Mouse (Mus musculus) CH12.LX (cell line): ENCODE data around the gene Dnah3. TPM values are rescaled to one million over a fixed set of nuclear protein-coding genes. Genes with fewer than 3 reads are reported as not detected.

Source experiments
- DNase-seq: peaks from one replicate; pipeline ENCODE4 v3.0.0-alpha.2; 2013; ENCODE audit errors: extremely low read depth
- H3K27ac ChIP-seq: 2 replicates; pipeline ENCODE4 v1.5.1; 2012; ENCODE audit warnings: low read depth, mild to moderate bottlenecking, control low read depth, moderate library complexity; ENCODE audit not compliant: insufficient read depth
- H3K27me3 ChIP-seq: replicated peaks from 2 replicates; pipeline ENCODE3; 2012; ENCODE audit warnings: inconsistent platforms
- H3K36me3 ChIP-seq, 2 experiments: replicated peaks in 1 of 2; 2 replicates each; pipeline versions ENCODE3 to v1.6.1; 2012; ENCODE audit warnings: inconsistent platforms in 1 of 2, low read length in 1 of 2, mild to moderate bottlenecking in 1 of 2, mixed read lengths in 1 of 2, moderate library complexity in 1 of 2; ENCODE audit not compliant: control insufficient read depth in 1 of 2, insufficient read depth in 1 of 2
- H3K4me1 ChIP-seq, 2 experiments: 2 replicates each; pipeline ENCODE4 v1.6.1; 2012; ENCODE audit warnings: inconsistent platforms in 1 of 2, moderate library complexity in 1 of 2; ENCODE audit not compliant: insufficient read depth in 2 of 2, control insufficient read depth in 1 of 2
- H3K4me2 ChIP-seq: 2 replicates; pipeline ENCODE4 v1.6.1; 2012; ENCODE audit warnings: low read depth, mild to moderate bottlenecking, control low read depth; ENCODE audit not compliant: poor library complexity, insufficient read depth, severe bottlenecking
- H3K4me3 ChIP-seq, 3 experiments: fragments of 150-350 bp in 1 of 3; sonication (generic) in 1 of 3; replicated peaks in 1 of 3; 2 replicates each; pipeline versions ENCODE3 to v1.5.1; 2011 to 2012; ENCODE audit warnings: low read depth in 2 of 3, low read length in 2 of 3, mild to moderate bottlenecking in 2 of 3, moderate library complexity in 2 of 3, control low read depth in 1 of 3, improper control_type of control experiment in 1 of 3, inconsistent platforms in 1 of 3, mixed read lengths in 1 of 3; ENCODE audit not compliant: poor library complexity in 1 of 3
- H3K79me2 ChIP-seq: replicated peaks from 2 replicates; pipeline ENCODE4 v1.6.1; 2012; ENCODE audit warnings: mild to moderate bottlenecking, moderate library complexity; ENCODE audit not compliant: control insufficient read depth, poor library complexity, insufficient read depth, severe bottlenecking; ENCODE audit errors: extremely low read depth
- H3K9ac ChIP-seq: 2 replicates; pipeline ENCODE4 v1.6.1; 2012; ENCODE audit warnings: low read depth, mild to moderate bottlenecking, control low read depth, moderate library complexity; ENCODE audit not compliant: insufficient read depth
- H3K9me3 ChIP-seq: replicated peaks from 2 replicates; pipeline ENCODE3; 2012; ENCODE audit warnings: low read length, inconsistent platforms, mixed read lengths
- BHLHE40 ChIP-seq: IDR thresholded peaks from 2 replicates; pipeline ENCODE4 v1.6.1; 2011; ENCODE audit warnings: mild to moderate bottlenecking, low read depth, low read length, improper control_type of control experiment
- CTCF ChIP-seq, 2 experiments: IDR thresholded peaks in 1 of 2; conservative IDR thresholded peaks in 1 of 2; 2 replicates each; pipeline ENCODE4 v1.5.1; 2011 to 2012; ENCODE audit warnings: low read depth in 2 of 2, low read length in 2 of 2, improper control_type of control experiment in 1 of 2, inconsistent platforms in 1 of 2, mild to moderate bottlenecking in 1 of 2, moderate library complexity in 1 of 2
- E2F4 ChIP-seq: IDR thresholded peaks from 2 replicates; pipeline ENCODE4 v1.6.1; 2011; ENCODE audit warnings: low read depth, low read length, improper control_type of control experiment; ENCODE audit not compliant: insufficient replicate concordance
- ELF1 ChIP-seq: IDR thresholded peaks from 2 replicates; pipeline ENCODE4 v1.6.1; 2014; ENCODE audit warnings: low read depth, mild to moderate bottlenecking, inconsistent platforms, low read length, improper control_type of control experiment
- EP300 ChIP-seq: IDR thresholded peaks from 2 replicates; pipeline ENCODE4 v1.6.1; 2011; ENCODE audit warnings: low read length, improper control_type of control experiment
- ETS1 ChIP-seq: conservative IDR thresholded peaks from 2 replicates; pipeline ENCODE4 v1.6.1; 2012; ENCODE audit warnings: low read depth, mild to moderate bottlenecking, inconsistent platforms, low read length, improper control_type of control experiment, moderate library complexity
- GABPA ChIP-seq: IDR thresholded peaks from 2 replicates; pipeline ENCODE4 v1.6.1; 2012; ENCODE audit warnings: low read depth, low read length, improper control_type of control experiment, inconsistent platforms; ENCODE audit not compliant: insufficient replicate concordance
- JUN ChIP-seq: IDR thresholded peaks from 2 replicates; pipeline ENCODE4 v1.6.1; 2011; ENCODE audit warnings: low read depth, mild to moderate bottlenecking, low read length, improper control_type of control experiment, moderate library complexity; ENCODE audit not compliant: insufficient read depth
- JUND ChIP-seq: conservative IDR thresholded peaks from 2 replicates; pipeline ENCODE4 v1.6.1; 2011; ENCODE audit warnings: low read depth, low read length, improper control_type of control experiment
- MAFK ChIP-seq: IDR thresholded peaks from 2 replicates; pipeline ENCODE4 v1.6.1; 2011; ENCODE audit warnings: low read length, improper control_type of control experiment; ENCODE audit not compliant: insufficient replicate concordance
- MAX ChIP-seq: IDR thresholded peaks from 2 replicates; pipeline ENCODE4 v1.6.1; 2011; ENCODE audit warnings: low read length, improper control_type of control experiment
- MEF2A ChIP-seq: IDR thresholded peaks from 2 replicates; pipeline ENCODE4 v1.6.1; 2014; ENCODE audit warnings: low read depth, mild to moderate bottlenecking, inconsistent platforms, low read length, improper control_type of control experiment, borderline replicate concordance
- MYC ChIP-seq: IDR thresholded peaks from 2 replicates; pipeline ENCODE4 v1.6.1; 2011; ENCODE audit warnings: low read depth, mild to moderate bottlenecking, improper control_type of control experiment, low read length
- NRF1 ChIP-seq: IDR thresholded peaks from 2 replicates; pipeline ENCODE4 v1.6.1; 2014; ENCODE audit warnings: low read depth, mild to moderate bottlenecking, inconsistent platforms, low read length, improper control_type of control experiment, moderate library complexity
- PAX5 ChIP-seq: IDR thresholded peaks from 2 replicates; pipeline ENCODE4 v1.6.1; 2012; ENCODE audit warnings: low read length, inconsistent platforms, mixed read lengths
- POLR2A ChIP-seq: IDR thresholded peaks from 2 replicates; pipeline ENCODE4 v1.6.1; 2011; ENCODE audit warnings: low read depth, mild to moderate bottlenecking, improper control_type of control experiment, low read length
- RAD21 ChIP-seq: IDR thresholded peaks from 2 replicates; pipeline ENCODE4 v1.6.1; 2011; ENCODE audit warnings: low read depth, mild to moderate bottlenecking, low read length, improper control_type of control experiment, moderate library complexity
- SMC3 ChIP-seq: IDR thresholded peaks from 2 replicates; pipeline ENCODE4 v1.6.1; 2011; ENCODE audit warnings: low read depth, low read length, improper control_type of control experiment
- TBP ChIP-seq: conservative IDR thresholded peaks from 2 replicates; pipeline ENCODE4 v1.6.1; 2011; ENCODE audit warnings: low read depth, low read length, improper control_type of control experiment
- TCF12 ChIP-seq: IDR thresholded peaks from 2 replicates; pipeline ENCODE4 v1.6.1; 2014; ENCODE audit warnings: low read depth, mild to moderate bottlenecking, inconsistent platforms, low read length, improper control_type of control experiment
- UBTF ChIP-seq: IDR thresholded peaks from 2 replicates; pipeline ENCODE4 v1.6.1; 2012; ENCODE audit warnings: low read depth, mild to moderate bottlenecking, inconsistent platforms, low read length, improper control_type of control experiment, moderate library complexity
- USF1 ChIP-seq: IDR thresholded peaks from 2 replicates; pipeline ENCODE4 v1.6.1; 2014; ENCODE audit warnings: low read depth, mild to moderate bottlenecking, inconsistent platforms, low read length, improper control_type of control experiment
- USF2 ChIP-seq: conservative IDR thresholded peaks from 2 replicates; pipeline ENCODE4 v1.6.1; 2011; ENCODE audit warnings: low read depth, low read length, improper control_type of control experiment
- ZMIZ1 ChIP-seq: IDR thresholded peaks from 2 replicates; pipeline ENCODE4 v1.6.1; 2012; ENCODE audit warnings: low read depth, mild to moderate bottlenecking, inconsistent platforms, low read length, improper control_type of control experiment
- ZNF384 ChIP-seq: IDR thresholded peaks from 2 replicates; pipeline ENCODE4 v1.6.1; 2012; ENCODE audit warnings: low read depth, low read length, improper control_type of control experiment, inconsistent platforms
- dilution Hi-C: fragments of 300-500 bp; cut with MboI; formaldehyde crosslinking; loops from 2 replicates; pipeline ENCODE4 v1.14.3; 2020; ENCODE audit warnings: low sequenced_read_pairs; ENCODE audit not compliant: extremely low pct_unique_long_range_greater_than_20kb, extremely low pct_ligation_motif_present
- in situ Hi-C: fragments of 300-500 bp; cut with MboI; formaldehyde crosslinking; loops from 3 replicates; pipeline ENCODE4 v1.14.3; 2019; ENCODE audit warnings: low sequenced_read_pairs, low pct_ligation_motif_present, low pct_unique_long_range_greater_than_20kb, mixed read lengths
- polyA plus RNA-seq: library from polyadenylated mRNA; unstranded; fragments of >175 nt; gene quantifications from 2 replicates; pipeline ENCODE4 v1.2.1, GENCODE M21; 2012; ENCODE audit warnings: low read depth; ENCODE audit not compliant: insufficient read length
- total RNA-seq, 2 experiments: library from RNA; depleted of rRNA; stranded (reverse); fragments of 300-350 nt in 1 of 2; fragments of >200 nt in 1 of 2; gene quantifications; 2 replicates each; pipeline ENCODE4 v1.2.3; 2012 to 2014

The Dnah3 gene
- total and polyA plus RNA-seq, 3 experiments: not detected

GRCm38 (mm10) chr7:120028669-120029068 lies 66.4 kb downstream of the Dnah3 start:
- no peak for DNase-seq
- no peak overlapping the region for H3K27ac ChIP-seq
- no peaks in the 10 kb centered on the region for H3K9me3 ChIP-seq
- no peaks in the 10 kb centered on the region for H3K27me3 ChIP-seq
- H3K4me2 ChIP-seq: no peak overlapping the region
- TF ChIP-seq JUND: no peak
- H3K79me2 ChIP-seq: no peaks in the 10 kb centered on the region
- H3K36me3 ChIP-seq: no peaks in the 10 kb centered on the region
- in situ Hi-C loops (no loop called here), dilution Hi-C loops (no loop called here)
- H3K4me1 ChIP-seq: no peaks in the 10 kb centered on the region
- no peak overlapping the region for H3K9ac ChIP-seq
- no peak overlapping the region for H3K4me3 ChIP-seq

- in situ Hi-C loops (no loop called here), dilution Hi-C loops (no loop called here)
- no peak for DNase-seq
These were observed 98.0 kb downstream of the Dnah3 start for GRCm38 (mm10) chr7:119997066-119997465.

GRCm38 (mm10) chr7:119985279-119985912 lies 109.7 kb downstream of the Dnah3 start:
- H3K79me2 ChIP-seq: no peaks in the 10 kb centered on the region
- H3K4me1 ChIP-seq: peaks cover 0 to 2% of the 10 kb centered on the region in 2 experiments; a peak in 1 of 4 replicates
- dilution Hi-C loops (no loop called here), in situ Hi-C loops (no loop called here)
- H3K9me3 ChIP-seq: peaks cover 5% of the 10 kb centered on the region
- DNase-seq: no peak
- H3K9ac ChIP-seq: no peak overlapping the region
- no peak overlapping the region for H3K4me3 ChIP-seq
- no peak for TF ChIP-seq JUND
- TF ChIP-seq PAX5: no peak
- TF ChIP-seq MEF2A: no peak
- TF ChIP-seq USF1: no peak
- no peak for TF ChIP-seq NRF1
- TF ChIP-seq TBP: no peak
- no peak for TF ChIP-seq SMC3
- no peak for TF ChIP-seq CTCF (conservative IDR thresholded peaks at IDR 0.05 in 1 of 2, IDR thresholded peaks at IDR 0.05 in 1 of 2; ENCODE audit: low read depth in 2 of 2, low read length in 2 of 2)
- no peak for TF ChIP-seq JUN
- TF ChIP-seq MAX: no peak
- no peak for TF ChIP-seq E2F4
- TF ChIP-seq GABPA: no peak
- no peak for TF ChIP-seq BHLHE40
- TF ChIP-seq ZNF384: no peak
- TF ChIP-seq UBTF: no peak
- no peak for TF ChIP-seq EP300
- TF ChIP-seq USF2: no peak
- TF ChIP-seq ETS1: no peak
- no peak overlapping the region for H3K27ac ChIP-seq
- H3K4me2 ChIP-seq: no peak overlapping the region
- H3K27me3 ChIP-seq: no peaks in the 10 kb centered on the region
- no peaks in the 10 kb centered on the region for H3K36me3 ChIP-seq

More at GRCm38 (mm10) chr7:119997066-119997465, 98.0 kb downstream of the Dnah3 start:
- Histone ChIP-seq H3K4me2 (no peak overlapping the region), H3K79me2 (no peaks in the 10 kb centered on the region), H3K4me3 (no peak overlapping the region), H3K36me3 (no peaks in the 10 kb centered on the region), H3K4me1 (no peaks in the 10 kb centered on the region), H3K27ac (no peak overlapping the region), H3K9ac (no peak overlapping the region)
- TF ChIP-seq USF1: no peak
- no peak for TF ChIP-seq JUN
- TF ChIP-seq TCF12: no peak
- no peak for TF ChIP-seq MYC
- TF ChIP-seq UBTF: no peak
- no peak for TF ChIP-seq ELF1
- no peak for TF ChIP-seq BHLHE40
- TF ChIP-seq CTCF (conservative IDR thresholded peaks at IDR 0.05 in 1 of 2, IDR thresholded peaks at IDR 0.05 in 1 of 2; ENCODE audit: low read depth in 2 of 2, low read length in 2 of 2): no peak
- no peak for TF ChIP-seq E2F4
- TF ChIP-seq ZMIZ1: no peak
- TF ChIP-seq GABPA: no peak
- TF ChIP-seq RAD21: no peak
- no peak for TF ChIP-seq MAFK
- no peak for TF ChIP-seq POLR2A
- TF ChIP-seq, all 38 proteins: peak for 0
- no peaks in the 10 kb centered on the region for H3K27me3 ChIP-seq
- no peaks in the 10 kb centered on the region for H3K9me3 ChIP-seq
